Mouse (Mus musculus) megakaryocyte, embryonic 14.5 days (primary cell): ENCODE results near the gene Atp11c. TPM values are rescaled to one million over a fixed set of nuclear protein-coding genes. Genes with fewer than 3 reads are reported as not detected.

Experiments used
- H3K27me3 ChIP-seq: replicated peaks from 2 replicates; pipeline ENCODE3; 2012; ENCODE audit warnings: inconsistent platforms
- H3K36me3 ChIP-seq: replicated peaks from 2 replicates; pipeline ENCODE3; 2012; ENCODE audit warnings: low read length, inconsistent platforms, mixed read lengths
- H3K4me1 ChIP-seq: 2 replicates; pipeline ENCODE4 v1.6.1; 2012; ENCODE audit warnings: inconsistent platforms
- H3K4me3 ChIP-seq: replicated peaks from 2 replicates; pipeline ENCODE3; 2012; ENCODE audit warnings: moderate library complexity, mild to moderate bottlenecking, inconsistent platforms
- H3K9me3 ChIP-seq: 2 replicates; pipeline ENCODE4 v1.6.1; 2012; ENCODE audit warnings: inconsistent platforms
- FLI1 ChIP-seq: IDR thresholded peaks from 2 replicates; pipeline ENCODE4 v1.6.1; 2012; ENCODE audit warnings: low read length, inconsistent platforms, mixed read lengths
- GATA1 ChIP-seq: IDR thresholded peaks from 3 replicates; pipeline ENCODE4 v1.6.1; 2012; ENCODE audit warnings: mixed read lengths, low read length, inconsistent platforms, borderline replicate concordance
- polyA plus RNA-seq: library from polyadenylated mRNA; stranded (reverse); fragments of >175 nt; gene quantifications from 2 replicates; pipeline ENCODE4 v1.2.3, GENCODE M21; 2012; ENCODE audit warnings: low replicate concordance; ENCODE audit not compliant: insufficient read depth

Gene Atp11c
- polyA plus RNA-seq, 1 experiment = 0.17 TPM

GRCm38 (mm10) chrX:60292335-60292734 is 300.2 kb downstream of the Atp11c start:
- no peaks in the 10 kb centered on the region for H3K27me3 ChIP-seq
- H3K4me3 ChIP-seq = no peak overlapping the region
- H3K9me3 ChIP-seq = no peaks in the 10 kb centered on the region
- H3K36me3 ChIP-seq = no peaks in the 10 kb centered on the region
- no peaks in the 10 kb centered on the region for H3K4me1 ChIP-seq
- TF ChIP-seq GATA1 (no peak), FLI1 (no peak)

GRCm38 (mm10) chrX:60255346-60255745 is 337.2 kb downstream of the Atp11c start:
- Histone ChIP-seq H3K4me1 (no peaks in the 10 kb centered on the region), H3K4me3 (no peak overlapping the region), H3K27me3 (no peaks in the 10 kb centered on the region), H3K36me3 (no peaks in the 10 kb centered on the region), H3K9me3 (no peaks in the 10 kb centered on the region)
- TF ChIP-seq GATA1 = no peak
- no peak for TF ChIP-seq FLI1

GRCm38 (mm10) chrX:60187726-60188125 is 404.8 kb downstream of the Atp11c start:
- no peaks in the 10 kb centered on the region for H3K36me3 ChIP-seq
- H3K9me3 ChIP-seq = no peaks in the 10 kb centered on the region
- no peak overlapping the region for H3K4me3 ChIP-seq
- H3K27me3 ChIP-seq = peaks cover 11% of the 10 kb centered on the region
- TF ChIP-seq FLI1 (no peak), GATA1 (no peak)
- H3K4me1 ChIP-seq = no peaks in the 10 kb centered on the region

DNA sequence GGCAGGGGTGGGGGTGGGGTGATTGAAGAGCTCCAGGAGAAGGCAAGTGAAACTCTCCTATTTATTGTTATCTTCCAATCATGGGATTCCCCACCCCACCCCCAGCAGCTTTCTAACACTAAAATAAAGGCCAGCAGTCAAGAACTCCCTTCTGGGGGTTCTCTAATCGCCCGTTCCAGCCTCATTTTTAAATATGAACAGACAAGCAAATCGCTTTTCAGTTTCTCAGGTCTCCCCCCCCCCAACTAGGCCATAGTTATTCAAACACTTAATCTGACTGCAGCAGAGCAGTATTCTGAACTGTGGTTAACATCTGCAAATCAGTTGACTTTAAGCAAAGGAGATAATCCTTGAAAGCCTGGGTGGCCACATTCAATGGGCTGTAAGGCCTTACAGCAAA is 409.9 kb downstream of the Atp11c start:
- TF ChIP-seq GATA1 (no peak), FLI1 (no peak)
- no peak overlapping the region for H3K4me3 ChIP-seq

GRCm38 (mm10) chrX:60178744-60179458 is 413.6 kb downstream of the Atp11c start, which contains the start of gene Mcf2:
TSS of gene Mcf2 (minus strand) at chrX:60179089.
- no peaks in the 10 kb centered on the region for H3K9me3 ChIP-seq
- no peaks in the 10 kb centered on the region for H3K36me3 ChIP-seq
- no peak for TF ChIP-seq FLI1
- no peak for TF ChIP-seq GATA1
- peaks cover 5% of the 10 kb centered on the region; the same call in 1 of the 2 replicates for H3K4me1 ChIP-seq
- H3K4me3 ChIP-seq = peak within 1 kb of the TSS; percentile 29
- peaks cover 28% of the 10 kb centered on the region for H3K27me3 ChIP-seq

More for the DNA sequence above, 409.9 kb downstream of the Atp11c start:
- Histone ChIP-seq H3K36me3 (no peaks in the 10 kb centered on the region), H3K9me3 (no peaks in the 10 kb centered on the region), H3K27me3 (peaks cover 27% of the 10 kb centered on the region), H3K4me1 (peaks cover 5% of the 10 kb centered on the region; the same call in 1 of the 2 replicates)

GRCm38 (mm10) chrX:60178025-60178743 is 414.3 kb downstream of the Atp11c start:
- Histone ChIP-seq H3K27me3 (peaks cover 28% of the 10 kb centered on the region), H3K4me1 (peaks cover 5% of the 10 kb centered on the region; the same call in 1 of the 2 replicates), H3K4me3 (peak overlapping the region; percentile 29), H3K9me3 (no peaks in the 10 kb centered on the region), H3K36me3 (no peaks in the 10 kb centered on the region)
- TF ChIP-seq GATA1 = no peak
- TF ChIP-seq FLI1 = no peak

Other genes with a start within 250 kb of the Atp11c start
- not detected in 2 replicates for gene Gm7073, start 53.4 kb downstream of the Atp11c start, polyA plus RNA-seq